Comparison of ENCODE assay signal across 10 mouse cellular contexts in genomic region chr13:51071763-51072276, GRCm38 (mm10). TPM values are rescaled to one million over a fixed set of nuclear protein-coding genes. Genes with fewer than 3 reads are reported as not detected.
DNase-seq lines count a peak whose midpoint lies in the region; ATAC-seq and TF ChIP-seq lines count a peak whose summit lies in the region.
"Had no signal": no experiment of that assay in that cellular context is flagged by ENCODE, and none has a peak within 500 bp of the region (broad histone marks: within the 10 kb centered on the region; RNA-seq: fewer than 3 reads in every experiment).

No protein-coding gene starts in this region.

- peak; percentile 62 to 77 for TF ChIP-seq EP300 in MEL (IDR thresholded peaks at IDR 0.05; ENCODE audit: low read depth in 1 of 2, low read length in 2 of 2)

- H3K27me3 ChIP-seq in MEL (ENCODE audit: control insufficient read depth in 1 of 2, insufficient read depth in 2 of 2, low read length in 2 of 2): no peaks in the 10 kb centered on the region
- no peaks in the 10 kb centered on the region for H3K27me3 ChIP-seq in kidney, embryonic 16.5 days (ENCODE audit: insufficient read depth, low read length)

- peak overlapping the region; percentile 74 for H3K27ac ChIP-seq in MEL (ENCODE audit: control insufficient read depth, low read depth, low read length)
- peak overlapping the region; percentile 51 for H3K27ac ChIP-seq in bone marrow macrophage, adult 2 months (ENCODE audit: insufficient read depth, low read depth, low read length)
- peak overlapping the region; percentile 58; the same call in 1 of the 2 replicates for H3K27ac ChIP-seq in kidney, embryonic 16.5 days (ENCODE audit: low read length)

- no peaks in the 10 kb centered on the region for H3K9me3 ChIP-seq in MEL (replicated peaks; ENCODE audit: insufficient read depth, low read length)
- peaks cover 4% of the 10 kb centered on the region; the same call in 1 of the 2 replicates for H3K9me3 ChIP-seq in kidney, embryonic 16.5 days (ENCODE audit: low read length)

- no peak for ATAC-seq in kidney, embryonic 16.5 days (ENCODE audit: low FRiP score, low TSS enrichment)
- ATAC-seq: midbrain, embryonic 16.5 days had no signal

- TF ChIP-seq POLR2A in MEL (IDR thresholded peaks at IDR 0.05; ENCODE audit: control insufficient read depth in 1 of 2, insufficient read depth in 1 of 2, low read depth in 1 of 2, low read length in 2 of 2, poor library complexity in 1 of 2): no peak
- no peak for TF ChIP-seq POLR2A in bone marrow macrophage, adult 2 months (IDR thresholded peaks at IDR 0.05; ENCODE audit: borderline replicate concordance, low read depth, low read length)

- 47% methylated on average over 8 of the region's 8 CpGs for WGBS in kidney, embryonic 16.5 days

- H3K9ac ChIP-seq in MEL (ENCODE audit: control insufficient read depth, low read depth, low read length, poor library complexity, severe bottlenecking): peak overlapping the region; percentile 72
- H3K9ac ChIP-seq in kidney, embryonic 16.5 days (replicated peaks; ENCODE audit: low read length): no peak overlapping the region

- H3K79me2 ChIP-seq in MEL (ENCODE audit: control insufficient read depth, insufficient read depth, low read length, poor library complexity): no peaks in the 10 kb centered on the region; the same call in 1 of the 2 replicates

- peak; percentile 74 for DNase-seq in MEL (ENCODE audit: low read depth, low spot score)
- DNase-seq in lung, postnatal 25 days (ENCODE audit: low spot score): peak; percentile 39
- no peak for DNase-seq in layer of hippocampus, adult 8-10 months (ENCODE audit: low spot score in 2 of 2)
- no peak for DNase-seq in c-Kit-positive CD71-positive TER-119-positive erythroid progenitor cells, embryonic 14.5 days (ENCODE audit: low spot score)
- no peak for DNase-seq in left cerebral cortex, postnatal 36 days (ENCODE audit: low spot score in 2 of 2)
- DNase-seq: adrenal gland, adult 8-10 months; right cerebral cortex, postnatal 25 days had no signal

- no peak for TF ChIP-seq RAD21 in MEL (IDR thresholded peaks at IDR 0.05; ENCODE audit: low read depth, low read length)

- 0 out of 2 replicates have a peak overlapping the region, but pooled peaks have one; percentile 18 for H3K4me2 ChIP-seq in kidney, embryonic 16.5 days (replicated peaks; ENCODE audit: low read depth, low read length)

- intact Hi-C loops in left cerebral cortex, postnatal 36 days (cut with DNase I): no loop called here

- peaks cover 0 to 3% of the 10 kb centered on the region in 2 experiments; a peak in 1 of 4 replicates for H3K4me1 ChIP-seq in MEL (ENCODE audit: control insufficient read depth in 1 of 2, insufficient read depth in 2 of 2, low read length in 2 of 2)
- H3K4me1 ChIP-seq in bone marrow macrophage, adult 2 months (ENCODE audit: control insufficient read depth, insufficient read depth, low read length): peaks cover 11% of the 10 kb centered on the region
- peaks cover 10% of the 10 kb centered on the region; the same call in 1 of the 2 replicates for H3K4me1 ChIP-seq in kidney, embryonic 16.5 days (ENCODE audit: insufficient read depth, low read length)

- no peak for TF ChIP-seq CTCF in MEL (IDR thresholded peaks at IDR 0.05 in 2 of 3, conservative IDR thresholded peaks at IDR 0.05 in 1 of 3; ENCODE audit: control insufficient read depth in 1 of 3, insufficient read depth in 1 of 3, low read depth in 2 of 3, low read length in 3 of 3, poor library complexity in 1 of 3, severe bottlenecking in 1 of 3)
- TF ChIP-seq CTCF in bone marrow macrophage, adult 2 months (IDR thresholded peaks at IDR 0.05; ENCODE audit: low read depth, low read length): no peak

- no peaks in the 10 kb centered on the region for H3K36me3 ChIP-seq in MEL (ENCODE audit: control insufficient read depth in 1 of 2, insufficient read depth in 2 of 2, low read length in 2 of 2)
- no peaks in the 10 kb centered on the region for H3K36me3 ChIP-seq in kidney, embryonic 16.5 days (ENCODE audit: insufficient read depth, low read length)

- peak overlapping the region; percentile 75 to 76 for H3K4me3 ChIP-seq in MEL (ENCODE audit: control insufficient read depth in 1 of 2, insufficient read depth in 1 of 2, low read depth in 2 of 2, low read length in 2 of 2)
- peak overlapping the region; percentile 19 for H3K4me3 ChIP-seq in bone marrow macrophage, adult 2 months (ENCODE audit: insufficient read depth, low read length)
- no peak overlapping the region for H3K4me3 ChIP-seq in kidney, embryonic 16.5 days (ENCODE audit: low read length)

TF ChIP-seq in MEL, 35 proteins besides CTCF, POLR2A, EP300 and RAD21:
- TF ChIP-seq MYC (IDR thresholded peaks at IDR 0.05; ENCODE audit: low read depth, low read length) (0 out of 2 replicates have a peak, but pooled peaks have one; percentile 55), TCF12 (IDR thresholded peaks at IDR 0.05; ENCODE audit: low read depth, low read length) (peak; percentile 42; the same call in 1 of the 2 replicates), ETS1 (IDR thresholded peaks at IDR 0.05; ENCODE audit: low read depth, low read length) (peak; percentile 50; the same call in 1 of the 2 replicates), USF1 (IDR thresholded peaks at IDR 0.05; ENCODE audit: low read depth, low read length) (no peak), CHD1 (IDR thresholded peaks at IDR 0.05; ENCODE audit: low read depth, low read length) (no peak), ZKSCAN1 (IDR thresholded peaks at IDR 0.05; ENCODE audit: low read depth, low read length) (no peak), BHLHE40 (IDR thresholded peaks at IDR 0.05; ENCODE audit: borderline replicate concordance, low read depth, low read length) (no peak), GATA1 (IDR thresholded peaks at IDR 0.05; ENCODE audit: low read depth, low read length) (no peak), MXI1 (IDR thresholded peaks at IDR 0.05; ENCODE audit: low read depth, low read length) (peak; percentile 58; the same call in 1 of the 2 replicates), MYB (IDR thresholded peaks at IDR 0.05; ENCODE audit: low read depth, low read length) (peak; percentile 59; the same call in 1 of the 2 replicates), TBP (IDR thresholded peaks at IDR 0.05; ENCODE audit: low read depth, low read length) (0 out of 2 replicates have a peak, but pooled peaks have one; percentile 21), RCOR1 (IDR thresholded peaks at IDR 0.05; ENCODE audit: low read depth, low read length) (0 out of 2 replicates have a peak, but pooled peaks have one; percentile 28), POLR2AphosphoS2 (IDR thresholded peaks at IDR 0.05; ENCODE audit: low read length) (no peak), SIN3A (IDR thresholded peaks at IDR 0.05; ENCODE audit: low read length) (peak; percentile 45), TAL1 (IDR thresholded peaks at IDR 0.05; ENCODE audit: low read length) (peak; percentile 56), MAFK (IDR thresholded peaks at IDR 0.05; ENCODE audit: borderline replicate concordance, low read depth, low read length) (no peak), NELFE (IDR thresholded peaks at IDR 0.05; ENCODE audit: low read depth, low read length) (0 out of 2 replicates have a peak, but pooled peaks have one; percentile 7)

RNA-seq across cellular contexts. Expression of gene Spin1, which starts 28.9 kb away (rescaled TPM):
- total RNA-seq in MEL (2012; rRNA removed): 16.6 and 19.8 TPM in 2 replicates
- 10 to 100 TPM; 23.7 to 47.3 TPM for polyA plus RNA-seq in MEL (2012; ENCODE audit: insufficient read depth in 1 of 2, insufficient read length in 2 of 2, low read depth in 1 of 2, low replicate concordance in 2 of 2, missing spikeins in 1 of 2)
- 27.8 and 29.0 TPM in 2 replicates for polyA plus RNA-seq in bone marrow macrophage, adult 2 months (2012; ENCODE audit: insufficient read depth, insufficient read length, missing spikeins)
- polyA plus RNA-seq in kidney, embryonic 16.5 days (2015; fragmentation: Nextera tagmentation; extraction: Ambion mirVana): 92.2 and 94.0 TPM in 2 replicates
- 100 to 1,000 TPM; 150 to 177 (median 164) TPM for total RNA-seq in layer of hippocampus, adult 8-10 months (2022)
- total RNA-seq in left cerebral cortex, postnatal 36 days (2021): 100 to 1,000 TPM; 168 to 171 TPM

Comparison
In these comparisons a context has a peak if more than half of its experiments do, and no peak if none do; other contexts are left out.
1. DNase-seq: peak in MEL (single experiment) and lung, postnatal 25 days (single experiment); none in layer of hippocampus, adult 8-10 months (0 of 2), c-Kit-positive CD71-positive TER-119-positive erythroid progenitor cells, embryonic 14.5 days (single experiment) and left cerebral cortex, postnatal 36 days (0 of 2).
2. Peak in every context shown above with its lines, with median percentiles within 50 percentile points of each other: H3K27ac ChIP-seq.